Mouse (Mus musculus) R1 (cell line): Measurements from ENCODE around the gene Myo18a.

Experiments used
- DNase-seq: peaks from one replicate; pipeline ENCODE4 v3.0.0-alpha.2; 2018; ENCODE audit warnings: low read depth, low spot score

Gene Myo18a

GRCm38 (mm10) chr11:77896480-77896819, 133.4 kb downstream of the Myo18a start:
- DNase-seq: no peak

GRCm38 (mm10) chr11:77896820-77897805, 134.1 kb downstream of the Myo18a start:
- peak; percentile 51 for DNase-seq

GRCm38 (mm10) chr11:77900187-77900586, 137.1 kb downstream of the Myo18a start:
- no peak for DNase-seq

- no peak for DNase-seq
Measured at GRCm38 (mm10) chr11:77900696-77901095, 137.7 kb downstream of the Myo18a start.

- DNase-seq: no peak
Measured at GRCm38 (mm10) chr11:77901366-77901765, 138.3 kb downstream of the Myo18a start.

GRCm38 (mm10) chr11:77901775-77902355, 138.8 kb downstream of the Myo18a start:
- DNase-seq: no peak

GRCm38 (mm10) chr11:77903761-77904160, 140.7 kb downstream of the Myo18a start:
- peak; percentile 71 for DNase-seq

GRCm38 (mm10) chr11:77904707-77905106, 141.7 kb downstream of the Myo18a start:
- DNase-seq: peak; percentile 94

- DNase-seq: peak; percentile 79
Measured at GRCm38 (mm10) chr11:77906097-77906687, 143.1 kb downstream of the Myo18a start.

GRCm38 (mm10) chr11:77906747-77907174, 143.7 kb downstream of the Myo18a start:
- DNase-seq: peak; percentile 94

GRCm38 (mm10) chr11:77908468-77908867, 145.4 kb downstream of the Myo18a start:
- DNase-seq: no peak

GRCm38 (mm10) chr11:77909376-77909775, 146.3 kb downstream of the Myo18a start:
- no peak for DNase-seq

GRCm38 (mm10) chr11:77909776-77910175, 146.7 kb downstream of the Myo18a start:
- DNase-seq: no peak

GRCm38 (mm10) chr11:77913505-77913904, 150.5 kb downstream of the Myo18a start:
- no peak for DNase-seq

- peak; percentile 44 for DNase-seq
Measured at GRCm38 (mm10) chr11:77914598-77915260, 151.7 kb downstream of the Myo18a start.
